Mouse (Mus musculus): ENCODE results near the gene Stxbp5l. TPM values are rescaled to one million over a fixed set of nuclear protein-coding genes. Genes with fewer than 3 reads are reported as not detected.
"Not testable (repeated sequence)": the region's sequence is repeated elsewhere in the genome, so short reads cannot be mapped to it uniquely, and the experiment has no call there.

Gene Stxbp5l
- polyA plus RNA-seq, 1 experiment from 2014 or later = 7.8 TPM

- ATAC-seq (replicated peaks) = no peak
Measured at GRCm38 (mm10) chr16:37372716-37373115, 12.0 kb downstream of the Stxbp5l start.

GRCm38 (mm10) chr16:37367426-37367825 is 17.3 kb downstream of the Stxbp5l start:
- ATAC-seq (replicated peaks) = no peak
- Histone ChIP-seq H3K9ac (replicated peaks) (no peak overlapping the region), H3K27me3 (no peaks in the 10 kb centered on the region), H3K4me3 (no peak overlapping the region), H3K36me3 (no peaks in the 10 kb centered on the region), H3K9me3 (no peaks in the 10 kb centered on the region), H3K4me2 (replicated peaks) (no peak overlapping the region), H3K4me1 (no peaks in the 10 kb centered on the region), H3K27ac (replicated peaks) (no peak overlapping the region)
- WGBS = 86% methylated on average over 4 of the region's 4 CpGs

More at GRCm38 (mm10) chr16:37372716-37373115, 12.0 kb downstream of the Stxbp5l start:
- Histone ChIP-seq H3K4me1 (no peaks in the 10 kb centered on the region), H3K9me3 (no peaks in the 10 kb centered on the region), H3K36me3 (no peaks in the 10 kb centered on the region), H3K27ac (replicated peaks) (no peak overlapping the region), H3K4me3 (no peak overlapping the region), H3K4me2 (replicated peaks) (no peak overlapping the region), H3K9ac (replicated peaks) (no peak overlapping the region), H3K27me3 (no peaks in the 10 kb centered on the region)
- 89% methylated on average over 1 of the region's 1 CpGs for WGBS

- WGBS = 79% methylated on average over 2 of the region's 2 CpGs
- Histone ChIP-seq H3K36me3 (no peaks in the 10 kb centered on the region), H3K4me1 (no peaks in the 10 kb centered on the region), H3K27me3 (no peaks in the 10 kb centered on the region), H3K9me3 (no peaks in the 10 kb centered on the region; the same call in 1 of the 2 replicates), H3K27ac (replicated peaks) (no peak overlapping the region), H3K4me2 (replicated peaks) (no peak overlapping the region), H3K4me3 (no peak overlapping the region), H3K9ac (replicated peaks) (no peak overlapping the region)
- no peak for ATAC-seq (replicated peaks)
Measured at GRCm38 (mm10) chr16:37363958-37364357, 20.8 kb downstream of the Stxbp5l start.

DNA sequence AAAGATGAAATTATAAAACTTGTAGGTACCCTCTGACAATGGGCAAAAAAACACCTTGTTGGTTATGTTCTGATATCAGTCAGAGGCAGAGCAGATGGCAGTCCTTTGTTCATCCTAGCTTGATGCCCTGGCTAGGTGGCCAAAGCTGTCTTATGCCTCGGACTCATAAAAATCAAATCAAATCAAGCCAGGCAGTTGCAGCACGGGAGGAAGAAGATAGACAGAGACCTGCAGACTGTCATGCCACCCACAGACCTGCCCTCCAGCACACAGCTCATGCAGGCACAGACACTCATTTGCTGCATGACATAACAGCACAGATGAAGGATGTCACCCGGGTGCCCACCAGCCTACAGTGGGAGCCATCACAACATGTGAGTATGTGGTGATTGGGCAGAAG is 29.1 kb downstream of the Stxbp5l start:
- no peak overlapping the region for H3K4me3 ChIP-seq
- 91% methylated on average over 3 of the region's 3 CpGs for WGBS
- ATAC-seq (replicated peaks) = no peak

GRCm38 (mm10) chr16:37347092-37347491 is 37.7 kb downstream of the Stxbp5l start:
- peak; percentile 71; the same call in 1 of the 2 replicates for ATAC-seq (replicated peaks)
- no peaks in the 10 kb centered on the region for H3K4me1 ChIP-seq
- no peak overlapping the region for H3K4me3 ChIP-seq
- no peak overlapping the region for H3K4me2 ChIP-seq (replicated peaks)
- H3K27ac ChIP-seq (replicated peaks) = no peak overlapping the region
- 19% methylated on average over 3 of the region's 3 CpGs for WGBS
- no peaks in the 10 kb centered on the region for H3K9me3 ChIP-seq
- no peaks in the 10 kb centered on the region for H3K27me3 ChIP-seq
- H3K36me3 ChIP-seq = no peaks in the 10 kb centered on the region
- no peak overlapping the region for H3K9ac ChIP-seq (replicated peaks)

More for the DNA sequence above, 29.1 kb downstream of the Stxbp5l start:
- no peaks in the 10 kb centered on the region for H3K4me1 ChIP-seq
- H3K27me3 ChIP-seq = no peaks in the 10 kb centered on the region
- H3K4me2 ChIP-seq (replicated peaks) = no peak overlapping the region
- H3K9ac ChIP-seq (replicated peaks) = no peak overlapping the region
- no peaks in the 10 kb centered on the region; the same call in 1 of the 2 replicates for H3K9me3 ChIP-seq
- no peak overlapping the region for H3K27ac ChIP-seq (replicated peaks)
- no peaks in the 10 kb centered on the region for H3K36me3 ChIP-seq

GRCm38 (mm10) chr16:37344960-37345359 is 39.8 kb downstream of the Stxbp5l start:
- WGBS = 56% methylated on average over 2 of the region's 2 CpGs

DNA sequence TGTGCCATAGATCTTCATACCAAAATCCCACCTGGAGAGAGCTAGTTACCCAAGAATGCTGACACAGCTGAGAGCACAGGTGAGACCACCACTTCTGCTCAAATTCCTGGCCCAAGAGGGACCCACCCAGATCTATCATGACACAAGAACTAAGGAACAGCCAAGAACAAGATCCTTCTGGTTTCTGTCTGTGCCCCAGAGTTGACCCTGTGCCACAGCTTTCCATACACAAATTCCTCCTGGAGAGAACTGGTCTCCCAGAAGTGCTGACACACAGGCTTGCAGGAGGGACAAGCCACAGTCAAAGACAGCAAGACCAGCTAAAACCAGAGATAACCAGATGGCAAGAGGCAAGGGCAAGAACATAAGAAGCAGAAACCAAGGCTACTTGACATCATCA is 43.3 kb downstream of the Stxbp5l start:
- not testable (repeated sequence) for H3K4me2 ChIP-seq (replicated peaks); H3K27me3 ChIP-seq; H3K4me1 ChIP-seq; ATAC-seq (replicated peaks); H3K36me3 ChIP-seq; H3K9me3 ChIP-seq; H3K27ac ChIP-seq (replicated peaks); H3K4me3 ChIP-seq; H3K9ac ChIP-seq (replicated peaks)

More at GRCm38 (mm10) chr16:37344960-37345359, 39.8 kb downstream of the Stxbp5l start:
- no peaks in the 10 kb centered on the region for H3K27me3 ChIP-seq
- no peak overlapping the region for H3K27ac ChIP-seq (replicated peaks)
- no peaks in the 10 kb centered on the region for H3K9me3 ChIP-seq
- H3K4me1 ChIP-seq = no peaks in the 10 kb centered on the region
- ATAC-seq (replicated peaks) = no peak
- no peak overlapping the region for H3K4me2 ChIP-seq (replicated peaks)
- H3K9ac ChIP-seq (replicated peaks) = no peak overlapping the region
- H3K36me3 ChIP-seq = no peaks in the 10 kb centered on the region
- H3K4me3 ChIP-seq = no peak overlapping the region

DNA sequence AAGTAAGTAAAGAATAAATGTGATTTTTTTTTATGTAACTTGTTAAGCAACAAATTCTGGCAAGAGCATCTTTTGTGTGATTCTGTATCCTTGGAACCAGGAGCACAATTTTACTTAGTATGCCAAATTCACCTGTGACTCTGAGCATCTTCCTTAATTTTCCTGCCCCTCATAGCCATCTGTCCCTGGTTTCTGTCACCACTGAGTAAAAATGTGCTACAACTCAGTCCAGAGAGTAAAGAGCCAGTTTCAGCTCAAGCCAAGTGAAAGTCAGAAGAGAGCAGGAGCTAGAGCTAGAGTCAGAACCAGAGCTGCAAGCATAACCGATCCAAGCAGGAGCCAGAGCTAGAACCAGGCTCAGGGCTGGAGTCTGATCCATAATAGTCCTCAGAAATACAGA is 46.6 kb downstream of the Stxbp5l start:
- H3K4me1 ChIP-seq = no peaks in the 10 kb centered on the region
- H3K9me3 ChIP-seq = no peaks in the 10 kb centered on the region
- no peak overlapping the region for H3K9ac ChIP-seq (replicated peaks)
- no peak overlapping the region for H3K4me2 ChIP-seq (replicated peaks)
- no peaks in the 10 kb centered on the region for H3K27me3 ChIP-seq
- 84% methylated on average over 1 of the region's 1 CpGs for WGBS
- no peak overlapping the region for H3K27ac ChIP-seq (replicated peaks)
- no peak for ATAC-seq (replicated peaks)
- H3K36me3 ChIP-seq = no peaks in the 10 kb centered on the region
- H3K4me3 ChIP-seq = no peak overlapping the region

- whole genome bisulfite sequencing = 85% methylated on average over 1 of the region's 1 CpGs
Measured at GRCm38 (mm10) chr16:37337529-37337928, 47.2 kb downstream of the Stxbp5l start.

GRCm38 (mm10) chr16:37304441-37304840 is 80.3 kb downstream of the Stxbp5l start:
- Histone ChIP-seq H3K4me1 (no peaks in the 10 kb centered on the region), H3K9me3 (no peaks in the 10 kb centered on the region), H3K4me3 (no peak overlapping the region), H3K9ac (replicated peaks) (no peak overlapping the region), H3K36me3 (no peaks in the 10 kb centered on the region), H3K4me2 (replicated peaks) (no peak overlapping the region), H3K27me3 (no peaks in the 10 kb centered on the region), H3K27ac (replicated peaks) (no peak overlapping the region)
- WGBS = 100% methylated on average over 1 of the region's 1 CpGs
- ATAC-seq (replicated peaks) = no peak

More at GRCm38 (mm10) chr16:37337529-37337928, 47.2 kb downstream of the Stxbp5l start:
- H3K9me3 ChIP-seq = no peaks in the 10 kb centered on the region
- no peak overlapping the region for H3K9ac ChIP-seq (replicated peaks)
- no peak overlapping the region for H3K4me3 ChIP-seq
- H3K4me1 ChIP-seq = no peaks in the 10 kb centered on the region
- no peaks in the 10 kb centered on the region for H3K36me3 ChIP-seq
- H3K27ac ChIP-seq (replicated peaks) = no peak overlapping the region
- no peak overlapping the region for H3K4me2 ChIP-seq (replicated peaks)
- no peaks in the 10 kb centered on the region for H3K27me3 ChIP-seq
- no peak for ATAC-seq (replicated peaks)

- Histone ChIP-seq H3K9me3 (no peaks in the 10 kb centered on the region), H3K9ac (replicated peaks) (no peak overlapping the region), H3K36me3 (no peaks in the 10 kb centered on the region), H3K4me3 (no peak overlapping the region), H3K4me2 (replicated peaks) (no peak overlapping the region), H3K4me1 (no peaks in the 10 kb centered on the region), H3K27me3 (no peaks in the 10 kb centered on the region), H3K27ac (replicated peaks) (no peak overlapping the region)
- 53% methylated on average over 1 of the region's 1 CpGs for WGBS
- ATAC-seq (replicated peaks) = peak; percentile 73
Measured at GRCm38 (mm10) chr16:37292593-37292992, 92.2 kb downstream of the Stxbp5l start.

DNA sequence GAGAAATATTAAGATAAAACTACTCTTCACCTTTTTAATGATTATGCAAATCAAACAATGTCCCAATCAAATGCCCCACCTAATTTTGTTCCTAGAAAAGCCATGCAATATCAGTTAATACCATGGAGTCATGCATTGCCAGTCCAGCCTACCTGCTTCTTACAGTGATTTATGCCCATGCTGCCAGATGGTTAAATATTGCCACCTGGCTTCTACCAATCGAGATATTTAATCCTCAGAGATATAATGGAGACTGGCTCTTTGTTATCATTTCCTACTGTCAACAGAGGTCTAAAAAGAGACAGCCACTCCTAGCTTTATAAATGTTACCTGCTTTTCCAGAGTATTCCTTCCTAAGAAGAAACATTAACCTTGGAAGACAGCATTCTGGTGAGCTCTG is 104.6 kb downstream of the Stxbp5l start:
- Histone ChIP-seq H3K9me3 (no peaks in the 10 kb centered on the region), H3K27ac (replicated peaks) (no peak overlapping the region), H3K36me3 (no peaks in the 10 kb centered on the region), H3K4me2 (replicated peaks) (no peak overlapping the region), H3K27me3 (no peaks in the 10 kb centered on the region), H3K4me1 (no peaks in the 10 kb centered on the region), H3K9ac (replicated peaks) (no peak overlapping the region), H3K4me3 (no peak overlapping the region)
- ATAC-seq (replicated peaks) = no peak
- WGBS = 53% methylated on average over 1 of the region's 1 CpGs

DNA sequence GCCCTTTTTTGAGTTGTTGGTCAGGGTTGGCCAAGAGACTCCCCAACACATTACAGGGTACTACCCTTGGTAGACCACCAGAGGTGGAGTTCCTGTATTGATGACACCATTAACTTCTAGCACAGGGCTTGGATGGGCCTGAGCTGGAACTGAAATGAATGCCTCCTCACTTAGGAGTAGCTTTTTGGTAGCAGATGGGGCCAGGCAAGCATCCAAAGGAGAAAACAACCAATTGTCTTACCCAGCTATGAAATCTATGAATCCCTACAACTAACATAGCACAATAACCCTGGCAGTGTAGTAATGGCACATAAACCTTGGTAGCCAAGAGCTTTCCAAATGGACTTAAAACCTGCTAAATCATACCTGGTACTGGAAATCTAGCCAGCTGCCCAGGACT is 111.1 kb downstream of the Stxbp5l start:
- no peaks in the 10 kb centered on the region for H3K27me3 ChIP-seq
- H3K4me3 ChIP-seq = no peak overlapping the region
- H3K9me3 ChIP-seq = no peaks in the 10 kb centered on the region
- H3K9ac ChIP-seq (replicated peaks) = no peak overlapping the region
- no peak overlapping the region for H3K27ac ChIP-seq (replicated peaks)
- no peak overlapping the region for H3K4me2 ChIP-seq (replicated peaks)
- no peaks in the 10 kb centered on the region for H3K4me1 ChIP-seq
- ATAC-seq (replicated peaks) = no peak
- no peaks in the 10 kb centered on the region for H3K36me3 ChIP-seq

Data from forebrain, embryonic 15.5 days (tissue).